Mouse (Mus musculus): Measurements from ENCODE around the gene Aktip.

The Aktip gene

GRCm38 (mm10) chr8:91190816-91191340 is 8.9 kb downstream of the Aktip start:
- DNase-seq (ENCODE audit: low read depth, low spot score) = no peak

GRCm38 (mm10) chr8:91188152-91188551 is 11.6 kb downstream of the Aktip start:
- DNase-seq (ENCODE audit: low read depth, low spot score) = no peak

- DNase-seq (ENCODE audit: low read depth, low spot score) = no peak
Observed at GRCm38 (mm10) chr8:91186372-91186771, 13.4 kb downstream of the Aktip start.

DNA sequence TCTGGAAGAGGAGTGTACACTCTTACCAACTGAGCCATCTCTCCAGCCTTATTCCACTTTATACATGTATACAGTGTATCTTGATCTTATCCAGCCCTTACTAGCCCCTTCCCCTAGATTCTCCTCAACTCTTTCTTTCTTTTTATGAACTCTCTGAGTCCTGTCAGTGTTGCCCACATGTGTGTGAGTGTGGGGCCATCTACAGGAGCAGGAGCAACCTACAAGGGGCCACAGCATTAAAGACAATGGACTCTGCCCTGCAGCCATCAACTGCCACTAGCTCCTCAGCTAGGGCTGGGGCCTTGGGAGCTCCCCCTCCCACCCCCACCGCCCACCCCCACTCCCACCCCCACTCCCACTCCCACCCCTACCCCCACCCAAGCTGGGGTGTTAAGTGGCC is 22.1 kb downstream of the Aktip start:
- no peak for DNase-seq (ENCODE audit: low read depth, low spot score)

DNA sequence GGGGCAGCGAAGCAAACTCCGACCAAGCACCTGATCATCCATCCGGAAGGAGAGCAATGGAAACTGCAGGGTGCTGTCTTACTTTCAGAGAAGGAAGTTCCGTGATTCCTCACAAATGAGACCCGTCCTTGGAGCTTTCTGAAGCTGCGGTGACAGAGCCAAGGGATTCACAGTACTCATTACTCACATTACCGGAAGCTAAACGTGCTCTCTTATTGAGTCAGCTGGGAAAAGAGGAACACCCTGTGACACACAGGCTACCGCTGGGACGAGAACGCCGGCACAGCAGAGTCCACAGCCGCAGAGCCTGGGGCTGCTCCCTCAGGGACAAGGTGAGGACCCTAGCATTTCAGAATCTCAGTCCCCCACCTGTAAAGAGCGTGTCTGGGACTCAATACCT is 23.6 kb downstream of the Aktip start:
- DNase-seq (ENCODE audit: low read depth, low spot score) = no peak

DNA sequence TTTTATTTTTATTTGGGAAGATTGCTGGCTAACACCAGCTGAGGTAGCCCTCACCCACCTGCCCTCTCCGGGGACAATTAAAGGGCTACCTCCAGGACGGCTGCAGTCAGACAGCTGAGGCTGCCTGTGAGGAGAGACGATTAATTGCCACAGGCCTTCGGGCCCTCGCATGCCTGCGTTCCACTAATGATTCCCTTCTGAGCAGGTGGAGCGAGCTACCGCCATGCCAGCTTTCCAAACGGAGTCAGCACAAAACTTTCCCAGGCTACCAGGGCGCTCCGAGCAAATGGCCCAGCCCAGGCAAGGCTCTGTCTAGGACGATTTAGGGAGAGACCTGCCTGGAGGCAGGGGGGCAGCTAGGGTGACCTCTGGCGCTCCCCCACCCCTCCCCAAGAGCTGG is 28.2 kb downstream of the Aktip start:
- no peak for DNase-seq (ENCODE audit: low read depth, low spot score)

DNA sequence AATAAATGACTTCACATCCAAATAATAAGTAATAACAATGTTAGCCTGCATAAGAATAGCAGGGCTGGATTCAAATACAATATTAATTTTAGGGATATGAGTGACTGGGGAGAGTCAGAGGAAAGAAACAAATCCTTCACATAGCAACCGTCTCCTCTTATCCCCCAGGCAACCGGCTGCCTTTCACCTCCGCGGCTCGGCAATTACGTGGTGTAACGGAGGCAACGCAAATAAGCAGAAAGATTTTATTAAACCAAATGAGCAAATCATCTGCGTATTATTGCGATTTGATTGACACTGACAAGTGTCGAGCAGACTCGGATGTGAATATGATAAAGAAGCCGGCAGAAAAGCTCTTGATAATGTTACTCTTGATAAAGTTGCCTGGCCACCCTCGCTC is 28.9 kb downstream of the Aktip start:
- DNase-seq (ENCODE audit: low read depth, low spot score) = no peak

- no peak for DNase-seq (ENCODE audit: low read depth, low spot score)
Observed at GRCm38 (mm10) chr8:91170152-91170551, 29.6 kb downstream of the Aktip start.

DNA sequence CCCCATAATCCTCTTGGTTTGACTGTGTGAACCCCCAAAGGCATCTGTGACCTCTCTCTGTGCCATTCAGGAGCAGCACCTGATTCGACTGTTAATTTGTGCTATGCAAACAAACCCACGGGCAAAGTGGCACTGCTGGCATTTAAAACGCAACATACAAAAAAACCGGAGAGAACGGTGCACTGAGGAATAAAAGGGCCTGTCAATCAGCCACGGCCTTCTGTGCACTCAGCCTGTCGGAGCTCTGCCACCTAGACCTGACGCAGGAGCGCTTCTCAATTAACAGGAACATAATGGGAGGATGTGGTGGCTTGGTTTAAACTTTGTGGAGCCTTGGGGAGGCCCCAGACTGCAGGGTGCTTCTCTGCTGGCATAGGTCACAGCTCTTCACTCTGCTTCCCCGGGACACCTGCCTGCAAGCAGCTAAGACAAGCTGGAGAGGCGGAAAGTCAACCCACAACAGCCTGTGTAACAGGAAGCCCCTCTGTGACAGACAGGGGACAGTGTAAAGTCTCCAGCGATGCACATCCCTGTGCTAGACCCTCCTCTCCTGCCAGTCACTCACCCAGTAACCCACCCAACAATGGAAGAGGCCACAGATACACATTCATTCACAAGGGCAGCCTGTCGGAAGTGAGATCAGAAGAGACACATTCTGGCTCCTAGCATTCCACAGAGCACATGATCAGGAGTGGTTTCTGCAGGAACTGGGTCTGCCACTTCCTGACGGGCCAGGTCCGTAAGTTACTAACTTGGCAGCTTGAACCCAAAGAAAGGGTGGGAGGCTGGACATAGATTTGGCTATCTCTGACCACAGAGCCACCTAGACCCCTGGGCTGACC is 39.6 kb downstream of the Aktip start:
- DNase-seq (ENCODE audit: low read depth, low spot score) = no peak

- DNase-seq (ENCODE audit: low read depth, low spot score) = no peak
Observed at GRCm38 (mm10) chr8:91158617-91159016, 41.2 kb downstream of the Aktip start.

GRCm38 (mm10) chr8:91154564-91154963 is 45.2 kb downstream of the Aktip start:
- peak; percentile 22 for DNase-seq (ENCODE audit: low read depth, low spot score)

DNA sequence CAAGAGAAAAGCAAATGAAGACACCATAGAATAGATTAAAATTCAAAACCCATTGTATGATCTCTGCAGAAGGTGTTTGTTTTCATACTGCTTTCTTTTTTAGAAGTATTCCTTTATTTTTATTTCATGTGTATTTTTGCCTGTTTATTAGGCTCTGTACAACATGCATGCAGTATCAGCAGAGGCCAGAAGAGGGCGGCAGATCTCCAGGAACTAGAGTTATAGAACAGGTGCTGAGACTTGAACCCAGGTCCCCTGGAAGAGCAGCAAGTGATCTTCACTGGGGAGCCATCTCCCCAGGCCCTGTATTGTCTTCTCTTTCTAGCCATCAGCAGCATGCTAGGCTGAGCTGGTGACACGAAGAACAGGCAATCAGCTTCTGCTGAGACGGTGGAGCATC is 45.9 kb downstream of the Aktip start:
- no peak for DNase-seq (ENCODE audit: low read depth, low spot score)

DNA sequence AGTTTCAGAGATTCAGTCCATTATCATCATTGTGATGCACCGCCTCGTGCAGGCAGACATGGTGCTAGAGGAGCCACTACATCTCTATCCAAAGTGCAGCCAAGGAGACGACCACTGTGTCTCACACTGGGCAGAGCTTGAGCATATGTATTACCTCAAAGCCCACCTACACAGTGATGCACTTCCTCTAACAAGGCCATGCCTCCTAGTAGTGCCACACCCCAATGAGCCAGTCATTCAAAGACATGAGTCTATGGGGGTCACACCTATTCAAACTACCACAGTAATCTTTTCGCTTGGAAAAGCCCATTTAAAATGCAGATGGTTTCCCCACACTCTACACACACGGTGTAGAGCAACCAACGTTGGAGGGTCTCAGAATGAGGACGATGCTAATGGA is 48.2 kb downstream of the Aktip start:
- no peak for DNase-seq (ENCODE audit: low read depth, low spot score)

DNA sequence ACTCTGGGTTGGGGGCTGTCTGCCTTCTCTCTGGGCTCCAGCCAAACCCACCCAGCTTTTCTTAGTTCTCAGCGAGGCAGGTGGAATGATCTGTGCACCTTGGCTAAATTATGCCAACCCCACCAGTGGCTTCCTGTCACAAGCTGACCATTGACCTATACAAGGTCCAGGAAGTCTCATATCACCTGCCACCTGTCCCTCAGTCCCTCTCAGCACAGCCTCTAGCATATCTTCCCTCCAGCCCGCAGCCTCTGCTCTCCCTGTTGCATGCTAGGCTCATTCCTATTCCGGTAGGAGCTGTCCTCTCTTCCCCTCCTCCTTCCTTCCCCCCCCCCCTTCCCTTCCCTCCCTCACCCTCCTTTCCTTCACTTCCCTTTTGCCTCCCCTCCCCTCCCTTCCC is 50.5 kb downstream of the Aktip start:
- no peak for DNase-seq (ENCODE audit: low read depth, low spot score)

GRCm38 (mm10) chr8:91148643-91149178 is 51.1 kb downstream of the Aktip start:
- no peak for DNase-seq (ENCODE audit: low read depth, low spot score)

- no peak for DNase-seq (ENCODE audit: low read depth, low spot score)
Observed at GRCm38 (mm10) chr8:91147715-91148114, 52.1 kb downstream of the Aktip start.

- no peak for DNase-seq (ENCODE audit: low read depth, low spot score)
Observed at GRCm38 (mm10) chr8:91140828-91141227, 58.9 kb downstream of the Aktip start.

- DNase-seq (ENCODE audit: low read depth, low spot score) = no peak
Observed at GRCm38 (mm10) chr8:91135308-91136181, 64.2 kb downstream of the Aktip start.

- no peak for DNase-seq (ENCODE audit: low read depth, low spot score)
Observed at GRCm38 (mm10) chr8:91134659-91135058, 65.1 kb downstream of the Aktip start.

- peak; percentile 96 for DNase-seq (ENCODE audit: low read depth, low spot score)
Observed at GRCm38 (mm10) chr8:91134070-91134475, 65.7 kb downstream of the Aktip start.

GRCm38 (mm10) chr8:91133441-91134069 is 66.2 kb downstream of the Aktip start:
- DNase-seq (ENCODE audit: low read depth, low spot score) = no peak

DNA sequence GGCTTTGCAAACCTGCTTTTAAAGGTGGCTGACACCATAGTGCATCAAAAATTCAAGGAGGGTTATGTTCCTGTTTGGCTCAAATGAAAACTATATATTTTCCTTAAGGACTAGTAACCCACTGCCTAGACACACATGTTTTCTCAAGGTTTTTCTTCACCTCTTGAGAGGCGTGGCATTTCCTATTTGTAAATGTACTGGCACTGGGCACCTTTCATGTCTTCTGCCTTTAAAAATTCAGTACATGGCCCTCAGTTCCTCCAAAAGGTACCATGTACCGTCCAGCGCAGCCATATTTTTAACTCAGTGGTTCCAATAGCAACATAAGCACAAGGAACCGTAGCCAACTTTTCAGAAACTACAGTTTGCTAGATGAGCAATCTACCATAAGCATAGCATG is 67.0 kb downstream of the Aktip start:
- no peak for DNase-seq (ENCODE audit: low read depth, low spot score)
